Mouse (Mus musculus) thymus, adult 2 months (tissue): ENCODE data around the gene Abca9. TPM values are rescaled to one million over a fixed set of nuclear protein-coding genes. Genes with fewer than 3 reads are reported as not detected.

Experiments used
- DNase-seq: peaks from one replicate; pipeline ENCODE4 v3.0.0; 2021
- H3K27ac ChIP-seq: fragments of 200-500 bp; 2 replicates; pipeline ENCODE4 v1.5.1; 2012; ENCODE audit warnings: low read length, control low read depth; ENCODE audit not compliant: control insufficient read depth, insufficient read depth
- H3K27me3 ChIP-seq: fragments of 200-500 bp; 2 replicates; pipeline ENCODE4 v1.6.1; 2012; ENCODE audit warnings: mild to moderate bottlenecking, low read length, moderate library complexity, mixed read lengths; ENCODE audit not compliant: control insufficient read depth, insufficient read depth
- H3K36me3 ChIP-seq: fragments of 200-500 bp; 2 replicates; pipeline ENCODE4 v1.6.1; 2012; ENCODE audit warnings: mild to moderate bottlenecking, low read length, moderate library complexity; ENCODE audit not compliant: control insufficient read depth, insufficient read depth
- H3K4me1 ChIP-seq: fragments of 200-500 bp; replicated peaks from 2 replicates; pipeline ENCODE4 v1.6.1; 2012; ENCODE audit warnings: low read length; ENCODE audit not compliant: control insufficient read depth, insufficient read depth
- H3K4me3 ChIP-seq: fragments of 200-500 bp; 2 replicates; pipeline ENCODE4 v1.5.1; 2012; ENCODE audit warnings: mild to moderate bottlenecking, low read length, control low read depth, moderate library complexity; ENCODE audit not compliant: control insufficient read depth, insufficient read depth
- CTCF ChIP-seq: fragments of 200-500 bp; IDR thresholded peaks from 2 replicates; pipeline ENCODE4 v1.5.1; 2012; ENCODE audit warnings: mild to moderate bottlenecking, control low read depth, low read length, moderate library complexity, borderline replicate concordance; ENCODE audit not compliant: control insufficient read depth, poor library complexity, insufficient read depth; ENCODE audit errors: extremely low read depth
- POLR2A ChIP-seq: fragments of 200-500 bp; IDR thresholded peaks from 2 replicates; pipeline ENCODE4 v1.6.1; 2012; ENCODE audit warnings: mild to moderate bottlenecking, low read length, control low read depth, moderate library complexity; ENCODE audit not compliant: control insufficient read depth, poor library complexity, insufficient read depth; ENCODE audit errors: extremely low read depth
- WGBS: fragments of 180-500 bp; shearing (Covaris S2); methylation state at CpG from one replicate; pipeline ENCODE4 v1.1.7; 2018; 5-methylcytosine and 5-hydroxymethylcytosine counted together
- polyA plus RNA-seq: library from polyadenylated mRNA; depleted of rRNA; stranded (reverse); fragments of >200 nt; gene quantifications from 2 replicates; pipeline ENCODE4 v1.2.3, GENCODE M21; 2012; rRNA removed

Gene Abca9
- polyA plus RNA-seq, 1 experiment = 1.00 TPM

- no peak overlapping the region for H3K4me3 ChIP-seq
- no peaks in the 10 kb centered on the region for H3K36me3 ChIP-seq
- WGBS = 92% methylated on average over 3 of the region's 3 CpGs
- H3K4me1 ChIP-seq = no peaks in the 10 kb centered on the region
- no peak for DNase-seq
- TF ChIP-seq CTCF = no peak
- no peak for TF ChIP-seq POLR2A
- no peaks in the 10 kb centered on the region for H3K27me3 ChIP-seq
- no peak overlapping the region for H3K27ac ChIP-seq
Observed at GRCm38 (mm10) chr11:110094236-110094635, 73.8 kb downstream of the Abca9 start.

- Histone ChIP-seq H3K4me1 (no peaks in the 10 kb centered on the region), H3K27ac (no peak overlapping the region), H3K36me3 (no peaks in the 10 kb centered on the region), H3K27me3 (no peaks in the 10 kb centered on the region), H3K4me3 (no peak overlapping the region)
- no peak for TF ChIP-seq POLR2A
- no peak for DNase-seq
- 69% methylated on average over 2 of the region's 2 CpGs for WGBS
Observed at GRCm38 (mm10) chr11:110091328-110091727, 76.7 kb downstream of the Abca9 start.

DNA sequence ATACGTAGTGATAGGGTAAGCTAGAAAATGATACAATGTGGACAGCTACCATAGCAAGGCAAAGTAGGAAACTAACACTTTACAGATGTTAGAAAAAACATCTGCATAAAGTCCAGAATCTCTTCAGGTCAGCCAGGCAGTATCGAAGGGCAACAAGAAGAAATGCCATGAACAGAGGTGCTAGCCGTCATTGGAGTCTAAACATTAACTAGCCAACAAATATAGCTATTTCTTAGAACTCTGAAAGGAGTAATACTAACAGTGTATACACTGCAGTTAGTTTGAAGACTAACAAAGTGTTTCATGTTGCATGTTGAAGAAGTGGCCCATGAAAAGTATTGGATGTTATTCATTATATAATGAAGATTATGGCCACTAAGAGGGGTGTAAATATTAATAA is 95.8 kb downstream of the Abca9 start:
- TF ChIP-seq CTCF (no peak), POLR2A (no peak)
- DNase-seq = no peak
- 91% methylated on average over 3 of the region's 3 CpGs for WGBS

DNA sequence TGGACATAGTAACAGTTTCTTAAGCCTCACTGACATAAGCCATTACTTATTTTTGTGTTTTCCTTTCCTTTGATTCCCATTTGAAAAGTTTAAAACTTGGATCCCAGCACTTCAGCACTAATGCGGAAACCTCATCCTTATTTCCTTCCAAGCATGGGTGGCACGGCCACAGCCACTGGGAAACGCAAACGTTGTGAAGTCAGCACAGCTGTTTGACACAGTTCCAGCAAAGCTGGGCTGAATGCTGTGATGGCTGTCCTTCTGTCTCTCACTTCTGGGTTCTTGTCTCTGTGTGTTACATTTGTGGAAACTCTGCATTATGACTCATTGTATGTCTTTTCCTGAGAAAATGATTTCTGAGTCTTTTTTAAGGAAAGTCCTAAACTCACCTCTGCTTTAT is 107.0 kb downstream of the Abca9 start:
- no peak for TF ChIP-seq POLR2A
- Histone ChIP-seq H3K36me3 (no peaks in the 10 kb centered on the region), H3K4me3 (no peak overlapping the region), H3K27ac (no peak overlapping the region), H3K27me3 (no peaks in the 10 kb centered on the region), H3K4me1 (no peaks in the 10 kb centered on the region)
- no peak for DNase-seq
- 74% methylated on average over 4 of the region's 4 CpGs for WGBS

More for the DNA sequence above, 95.8 kb downstream of the Abca9 start:
- no peaks in the 10 kb centered on the region for H3K36me3 ChIP-seq
- no peaks in the 10 kb centered on the region for H3K27me3 ChIP-seq
- no peak overlapping the region for H3K4me3 ChIP-seq
- no peaks in the 10 kb centered on the region for H3K4me1 ChIP-seq
- no peak overlapping the region for H3K27ac ChIP-seq

GRCm38 (mm10) chr11:110060127-110060526 is 107.9 kb downstream of the Abca9 start:
- DNase-seq = no peak
- H3K27ac ChIP-seq = no peak overlapping the region
- WGBS = 81% methylated on average over 2 of the region's 2 CpGs
- H3K36me3 ChIP-seq = no peaks in the 10 kb centered on the region
- TF ChIP-seq CTCF = no peak
- TF ChIP-seq POLR2A = no peak
- no peaks in the 10 kb centered on the region for H3K27me3 ChIP-seq
- no peak overlapping the region for H3K4me3 ChIP-seq
- no peaks in the 10 kb centered on the region for H3K4me1 ChIP-seq

DNA sequence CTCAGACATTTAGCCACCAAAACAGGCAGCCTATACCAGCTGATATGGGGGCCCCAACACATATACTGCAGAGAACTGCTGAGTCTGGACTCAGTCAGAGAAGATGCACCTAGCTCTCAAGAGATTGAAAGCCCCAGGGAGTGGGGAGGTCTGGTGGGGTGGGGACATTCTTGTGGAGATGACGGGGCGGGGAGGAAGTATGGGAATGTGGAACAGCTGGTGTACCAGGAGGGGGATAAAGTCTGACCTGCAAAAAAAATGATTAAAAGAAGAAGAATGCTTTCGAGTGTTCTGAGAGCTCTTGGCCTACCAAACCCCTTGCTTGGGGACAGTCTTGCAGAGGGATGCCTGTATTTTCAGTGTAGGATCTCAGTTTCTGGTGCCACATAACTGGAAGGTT is 114.3 kb downstream of the Abca9 start:
- H3K4me3 ChIP-seq = no peak overlapping the region
- no peaks in the 10 kb centered on the region for H3K36me3 ChIP-seq
- no peak for DNase-seq
- no peak for TF ChIP-seq POLR2A
- TF ChIP-seq CTCF = no peak
- no peaks in the 10 kb centered on the region for H3K4me1 ChIP-seq
- no peaks in the 10 kb centered on the region for H3K27me3 ChIP-seq
- WGBS = 83% methylated on average over 3 of the region's 3 CpGs
- no peak overlapping the region for H3K27ac ChIP-seq

Other genes with a start within 250 kb of the Abca9 start
- 0.15 and 0.46 TPM in 2 replicates for gene Abca8b, start 172.4 kb downstream of the Abca9 start, polyA plus RNA-seq
- gene Abca8a, start 72.2 kb downstream of the Abca9 start, polyA plus RNA-seq = 1.6 and 3.2 TPM in 2 replicates
- 0.09 and 0.24 TPM in 2 replicates for gene Abca6, start 83.6 kb upstream of the Abca9 start, polyA plus RNA-seq
- 0.23 and 0.24 TPM in 2 replicates for gene Abca5, start 169.5 kb upstream of the Abca9 start, polyA plus RNA-seq
- gene Map2k6, start 230.9 kb upstream of the Abca9 start, polyA plus RNA-seq = 6.7 and 8.1 TPM in 2 replicates